ENCODE assay signal across 11 mouse cellular contexts in genomic region chr10:59709281-59709680, GRCm38 (mm10). TPM values are rescaled to one million over a fixed set of nuclear protein-coding genes. Genes with fewer than 3 reads are reported as not detected.
DNase-seq lines count a peak whose midpoint lies in the region; TF ChIP-seq lines count a peak whose summit lies in the region.
"Had no signal": no experiment of that assay in that cellular context is flagged by ENCODE, and none has a peak within 500 bp of the region (broad histone marks: within the 10 kb centered on the region; RNA-seq: fewer than 3 reads in every experiment).

No protein-coding gene starts in this region.

- no peak overlapping the region for H3K4me3 ChIP-seq in MEL (ENCODE audit: control insufficient read depth in 1 of 2, insufficient read depth in 1 of 2, low read depth in 2 of 2, low read length in 2 of 2)
- H3K4me3 ChIP-seq: erythroblast, embryonic 14.5 days; liver, embryonic 12.5 days had no signal

- TF ChIP-seq RAD21 in MEL (IDR thresholded peaks at IDR 0.05; ENCODE audit: low read depth, low read length), result no peak

- H3K36me3 ChIP-seq in MEL (ENCODE audit: control insufficient read depth in 1 of 2, insufficient read depth in 2 of 2, low read length in 2 of 2), result no peaks in the 10 kb centered on the region

- no peak for TF ChIP-seq CTCF in MEL (IDR thresholded peaks at IDR 0.05 in 2 of 3, conservative IDR thresholded peaks at IDR 0.05 in 1 of 3; ENCODE audit: control insufficient read depth in 1 of 3, insufficient read depth in 1 of 3, low read depth in 2 of 3, low read length in 3 of 3, poor library complexity in 1 of 3, severe bottlenecking in 1 of 3)

- DNase-seq in gastrocnemius, postnatal 10 days, result peak; percentile 21
- DNase-seq in gastrocnemius, adult 8-10 months (ENCODE audit: low spot score in 2 of 2), result no peak
- DNase-seq in lung, postnatal 14 days, result peak; percentile 24
- no peak for DNase-seq in lung, postnatal 36 days
- DNase-seq in MEL (ENCODE audit: low read depth, low spot score), result peak; percentile 12
- DNase-seq in NIH3T3 (ENCODE audit: low read depth), result peak; percentile 35
- no peak for DNase-seq in heart, adult 18-20 months
- DNase-seq: heart, postnatal 4 days; kidney, adult 11 months had no signal

- H3K4me1 ChIP-seq in MEL (ENCODE audit: control insufficient read depth in 1 of 2, insufficient read depth in 2 of 2, low read length in 2 of 2), result no peaks in the 10 kb centered on the region

- no peak for TF ChIP-seq EP300 in MEL (IDR thresholded peaks at IDR 0.05; ENCODE audit: low read depth in 1 of 2, low read length in 2 of 2)

- no peaks in the 10 kb centered on the region; the same call in 1 of the 2 replicates for H3K79me2 ChIP-seq in MEL (ENCODE audit: control insufficient read depth, insufficient read depth, low read length, poor library complexity)

- H3K9me3 ChIP-seq in MEL (replicated peaks; ENCODE audit: insufficient read depth, low read length), result no peaks in the 10 kb centered on the region
- H3K9me3 ChIP-seq: liver, embryonic 12.5 days had no signal

- no peaks in the 10 kb centered on the region for H3K27me3 ChIP-seq in MEL (ENCODE audit: control insufficient read depth in 1 of 2, insufficient read depth in 2 of 2, low read length in 2 of 2)
- H3K27me3 ChIP-seq: liver, embryonic 12.5 days had no signal

- no peak overlapping the region for H3K27ac ChIP-seq in MEL (ENCODE audit: control insufficient read depth, low read depth, low read length)
- H3K27ac ChIP-seq: liver, embryonic 12.5 days had no signal

- no peak for TF ChIP-seq POLR2A in MEL (IDR thresholded peaks at IDR 0.05; ENCODE audit: control insufficient read depth in 1 of 2, insufficient read depth in 1 of 2, low read depth in 1 of 2, low read length in 2 of 2, poor library complexity in 1 of 2)

- H3K9ac ChIP-seq in MEL (ENCODE audit: control insufficient read depth, low read depth, low read length, poor library complexity, severe bottlenecking), result no peak overlapping the region
- H3K9ac ChIP-seq: liver, embryonic 12.5 days had no signal

TF ChIP-seq in MEL, 35 proteins besides CTCF, POLR2A, EP300 and RAD21:
- TF ChIP-seq MAZ (IDR thresholded peaks at IDR 0.05; ENCODE audit: low read depth, low read length), result no peak
- no peak for TF ChIP-seq MEF2A (IDR thresholded peaks at IDR 0.05; ENCODE audit: extremely low read depth, insufficient replicate concordance, low read depth, low read length, poor library complexity, severe bottlenecking)
- TF ChIP-seq TBP (IDR thresholded peaks at IDR 0.05; ENCODE audit: low read depth, low read length), result no peak
- TF ChIP-seq GATA1 (IDR thresholded peaks at IDR 0.05; ENCODE audit: low read depth, low read length), result no peak
- no peak for TF ChIP-seq ZKSCAN1 (IDR thresholded peaks at IDR 0.05; ENCODE audit: low read depth, low read length)
- no peak for TF ChIP-seq CHD1 (IDR thresholded peaks at IDR 0.05; ENCODE audit: low read depth, low read length)
- no peak for TF ChIP-seq SIN3A (IDR thresholded peaks at IDR 0.05; ENCODE audit: low read length)
- TF ChIP-seq E2F4 (IDR thresholded peaks at IDR 0.05; ENCODE audit: borderline replicate concordance, low read depth, low read length), result no peak

RNA-seq across cellular contexts. Expression of gene Micu1, which starts 7.0 kb away (rescaled TPM):
- total RNA-seq in gastrocnemius, postnatal 10 days (2021), result 10 to 100 TPM; 80.3 to 94.7 TPM
- 10 to 100 TPM; 50.7 to 57.9 (median 55.4) TPM for total RNA-seq in gastrocnemius, adult 8-10 months (2022)
- 16.9 and 18.0 TPM in 2 replicates for total RNA-seq in MEL (2012; rRNA removed)
- polyA plus RNA-seq in MEL (2012; ENCODE audit: insufficient read depth in 1 of 2, insufficient read length in 2 of 2, low read depth in 1 of 2, low replicate concordance in 2 of 2, missing spikeins in 1 of 2), result 10 to 100 TPM in 1 of 2 experiments, not detected in 1; 26.8 TPM
- total RNA-seq in heart, adult 18-20 months (2021), result 10 to 100 TPM; 24.3 to 25.8 TPM

Comparison
In these comparisons a context has a peak if more than half of its experiments do, and no peak if none do; other contexts are left out.
1. DNase-seq: peak in gastrocnemius, postnatal 10 days (single experiment), lung, postnatal 14 days (single experiment), MEL (single experiment) and NIH3T3 (single experiment); none in gastrocnemius, adult 8-10 months (0 of 2), lung, postnatal 36 days (single experiment) and heart, adult 18-20 months (0 of 2).